Mouse (Mus musculus) stomach, embryonic 16.5 days (tissue): ENCODE data around the gene Lyst. TPM values are rescaled to one million over a fixed set of nuclear protein-coding genes. Genes with fewer than 3 reads are reported as not detected.

Source experiments
- ATAC-seq: fragments of 200-750 bp; cut with Nextera tagmentation; 2 replicates; pipeline ENCODE4 v1.8.0; 2017; ENCODE audit warnings: moderate number of reproducible peaks, moderate TSS enrichment; ENCODE audit not compliant: insufficient read depth, low FRiP score
- H3K27ac ChIP-seq: fragments of 300-500 bp; sonication (generic); 2 replicates; pipeline ENCODE4 v1.5.1; 2014; ENCODE audit warnings: low read length
- H3K27me3 ChIP-seq: fragments of 300-500 bp; sonication (generic); 2 replicates; pipeline ENCODE4 v1.6.1; 2014; ENCODE audit warnings: low read length, control low read depth, mixed read lengths; ENCODE audit not compliant: control insufficient read depth, insufficient read depth
- H3K36me3 ChIP-seq: fragments of 300-500 bp; sonication (generic); 2 replicates; pipeline ENCODE4 v1.6.1; 2014; ENCODE audit warnings: low read length; ENCODE audit not compliant: control insufficient read depth, insufficient read depth
- H3K4me1 ChIP-seq: fragments of 300-500 bp; sonication (generic); 2 replicates; pipeline ENCODE4 v1.6.1; 2014; ENCODE audit warnings: low read length, control low read depth, mixed read lengths; ENCODE audit not compliant: control insufficient read depth, insufficient read depth
- H3K4me2 ChIP-seq: fragments of 300-500 bp; sonication (generic); 2 replicates; pipeline ENCODE4 v1.6.1; 2014; ENCODE audit warnings: low read depth, low read length, mixed read lengths
- H3K4me3 ChIP-seq: fragments of 300-500 bp; sonication (generic); replicated peaks from 2 replicates; pipeline ENCODE4 v1.5.1; 2014; ENCODE audit warnings: mild to moderate bottlenecking, low read length
- H3K9ac ChIP-seq: fragments of 300-500 bp; sonication (generic); 2 replicates; pipeline ENCODE4 v1.6.1; 2014; ENCODE audit warnings: low read length
- H3K9me3 ChIP-seq: fragments of 300-500 bp; sonication (generic); replicated peaks from 2 replicates; pipeline ENCODE4 v1.6.1; 2016; ENCODE audit warnings: low read length, control low read depth; ENCODE audit not compliant: control insufficient read depth
- WGBS: fragments of 180-500 bp; shearing (Covaris S2); extraction: QIAGEN DNeasy Blood & Tissue Kit; methylation state at CpG from one replicate; pipeline ENCODE4 v1.1.7; 2014; 5-methylcytosine and 5-hydroxymethylcytosine counted together
- polyA plus RNA-seq: library from polyadenylated mRNA; unstranded; fragments of >200 nt; fragmentation: Nextera tagmentation; extraction: Ambion mirVana; gene quantifications from 2 replicates; pipeline ENCODE4 v1.2.1, GENCODE M21; 2015

Lyst gene
- polyA plus RNA-seq, 1 experiment from 2014 or later = 4.9 TPM

DNA sequence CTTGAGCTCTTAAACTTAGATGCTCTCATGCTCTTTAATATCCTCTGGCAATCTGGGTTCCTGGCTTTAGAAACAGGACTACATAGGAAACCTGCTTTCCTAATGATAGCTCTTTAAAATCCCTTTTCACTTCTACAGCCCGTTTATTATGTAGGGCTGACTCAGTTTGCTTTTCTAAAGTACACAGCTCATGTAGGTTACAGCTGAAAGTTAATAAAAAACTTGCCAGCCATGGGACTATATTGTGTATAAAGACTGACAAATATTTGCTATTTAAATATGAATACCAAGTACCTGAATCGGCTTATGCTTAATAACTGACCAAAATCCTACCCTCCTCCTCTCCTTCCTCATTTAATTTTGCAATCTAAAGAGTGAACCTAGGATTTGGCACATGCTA lies 6.7 kb upstream of the Lyst start:
- H3K27me3 ChIP-seq = no peaks in the 10 kb centered on the region
- no peaks in the 10 kb centered on the region for H3K4me1 ChIP-seq
- no peak overlapping the region for H3K4me2 ChIP-seq
- no peak overlapping the region for H3K4me3 ChIP-seq
- no peaks in the 10 kb centered on the region for H3K9me3 ChIP-seq
- H3K9ac ChIP-seq = no peak overlapping the region
- WGBS = 53% methylated on average over 2 of the region's 2 CpGs
- peak overlapping the region; percentile 39; the same call in 1 of the 2 replicates for H3K27ac ChIP-seq
- ATAC-seq = peak; percentile 80; the same call in 1 of the 2 replicates
- H3K36me3 ChIP-seq = no peaks in the 10 kb centered on the region

DNA sequence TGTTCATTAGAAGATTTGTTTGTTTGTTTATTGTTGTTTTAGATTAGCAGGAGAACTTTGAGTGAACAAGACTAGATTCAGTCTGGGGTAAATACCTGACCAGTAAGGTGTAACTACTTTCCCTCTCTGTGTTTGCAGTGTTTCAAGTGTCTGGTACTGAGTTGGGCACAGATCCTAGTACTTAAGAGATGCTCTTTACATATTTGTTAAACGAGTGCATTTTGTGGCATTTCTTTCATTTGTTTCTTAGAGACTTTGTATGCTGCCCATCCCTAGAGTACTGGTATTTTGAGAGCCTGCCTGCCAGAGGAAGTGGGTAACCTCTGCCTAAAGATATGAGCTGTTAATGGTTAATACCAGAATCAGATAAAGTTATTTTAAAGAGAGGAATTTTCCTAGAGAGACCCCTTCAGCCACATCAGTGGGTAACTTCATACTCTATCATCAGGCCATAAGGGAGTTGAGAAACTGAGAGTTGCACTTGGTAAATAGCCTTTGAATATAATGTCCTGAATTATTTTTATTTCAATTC lies 2.5 kb upstream of the Lyst start:
- no peak for ATAC-seq
- Histone ChIP-seq H3K27me3 (no peaks in the 10 kb centered on the region), H3K27ac (no peak overlapping the region), H3K4me3 (no peak overlapping the region), H3K4me2 (no peak overlapping the region), H3K9ac (no peak overlapping the region), H3K4me1 (0 out of 2 replicates have a peak, but pooled peaks cover 6% of the 10 kb centered on the region), H3K36me3 (no peaks in the 10 kb centered on the region), H3K9me3 (no peaks in the 10 kb centered on the region)
- 68% methylated on average over 1 of the region's 1 CpGs for whole genome bisulfite sequencing

DNA sequence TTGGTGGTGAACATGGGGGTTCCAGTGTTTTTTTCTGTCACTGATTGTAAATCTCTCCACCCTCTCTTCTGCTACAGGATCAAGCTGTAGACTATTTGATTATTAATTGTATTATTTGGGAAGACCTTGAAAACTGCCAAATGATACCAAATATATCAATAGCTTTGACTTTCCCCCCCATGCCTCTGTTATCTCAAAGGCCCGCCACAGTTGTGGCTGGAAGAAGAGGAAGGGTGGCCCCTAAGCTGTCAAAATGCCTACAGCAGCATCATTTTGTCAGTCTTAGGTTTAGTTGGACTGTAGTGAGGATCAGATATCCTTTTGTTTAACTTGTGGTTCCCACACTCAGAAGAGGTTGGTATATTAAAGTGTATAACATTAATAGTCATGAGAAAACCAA lies 1.7 kb upstream of the Lyst start:
- Histone ChIP-seq H3K4me2 (no peak overlapping the region), H3K4me3 (no peak overlapping the region), H3K4me1 (0 out of 2 replicates have a peak, but pooled peaks cover 6% of the 10 kb centered on the region), H3K27ac (no peak overlapping the region), H3K36me3 (no peaks in the 10 kb centered on the region), H3K9ac (no peak overlapping the region), H3K9me3 (no peaks in the 10 kb centered on the region), H3K27me3 (no peaks in the 10 kb centered on the region)
- no peak for ATAC-seq
- WGBS = 84% methylated on average over 1 of the region's 1 CpGs

DNA sequence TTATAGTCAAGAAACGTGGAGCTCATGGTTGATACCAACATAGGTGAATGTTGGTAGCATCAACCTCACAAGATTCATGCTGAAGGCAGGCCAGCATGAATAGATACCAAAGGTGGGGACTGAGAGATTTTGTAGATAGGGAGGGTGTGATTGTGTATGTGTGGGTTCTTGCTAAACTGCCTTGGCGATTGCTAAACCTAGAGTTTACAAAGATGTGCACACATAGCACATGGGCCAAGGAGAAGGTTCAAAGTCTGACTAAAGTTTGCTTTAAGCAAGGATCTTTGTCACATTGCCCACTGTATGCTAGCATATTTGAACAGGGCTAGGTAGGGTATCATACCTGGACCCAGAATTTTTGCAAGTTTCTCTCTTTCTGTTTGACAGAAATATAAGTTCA lies 1.2 kb upstream of the Lyst start:
- no peaks in the 10 kb centered on the region for H3K36me3 ChIP-seq
- 91% methylated on average over 2 of the region's 2 CpGs for WGBS
- H3K4me3 ChIP-seq = no peak overlapping the region
- H3K4me1 ChIP-seq = 0 out of 2 replicates have a peak, but pooled peaks cover 6% of the 10 kb centered on the region
- no peak for ATAC-seq
- no peak overlapping the region for H3K27ac ChIP-seq
- no peaks in the 10 kb centered on the region for H3K27me3 ChIP-seq
- H3K9me3 ChIP-seq = no peaks in the 10 kb centered on the region
- H3K9ac ChIP-seq = no peak overlapping the region
- H3K4me2 ChIP-seq = no peak overlapping the region

DNA sequence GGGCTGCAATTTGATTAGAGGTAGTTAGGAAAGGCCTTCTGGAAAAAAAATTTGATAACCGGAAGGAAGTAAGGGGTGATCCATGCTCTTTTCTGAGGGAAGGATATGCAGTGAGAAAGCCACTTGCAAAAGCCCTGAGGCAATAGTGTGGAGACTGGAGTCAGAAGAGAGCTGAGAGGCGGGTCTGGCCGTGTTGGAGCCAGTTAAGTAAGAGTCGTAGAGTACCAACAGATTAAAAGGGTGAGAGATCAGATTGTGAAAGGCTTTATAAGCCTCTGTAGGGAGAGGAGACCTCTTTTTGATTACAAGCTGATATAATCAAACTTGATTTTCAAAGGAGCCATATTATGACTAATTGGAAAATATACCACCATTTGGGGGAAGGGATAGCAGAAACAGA lies 1.7 kb downstream of the Lyst start:
- 60% methylated on average over 4 of the region's 4 CpGs for WGBS
- Histone ChIP-seq H3K4me1 (0 out of 2 replicates have a peak, but pooled peaks cover 6% of the 10 kb centered on the region), H3K27me3 (no peaks in the 10 kb centered on the region), H3K9ac (no peak overlapping the region), H3K4me2 (0 out of 2 replicates have a peak overlapping the region, but pooled peaks have one; percentile 17), H3K4me3 (no peak overlapping the region; the same call in 1 of the 2 replicates), H3K27ac (no peak overlapping the region), H3K9me3 (no peaks in the 10 kb centered on the region), H3K36me3 (no peaks in the 10 kb centered on the region)
- no peak for ATAC-seq

DNA sequence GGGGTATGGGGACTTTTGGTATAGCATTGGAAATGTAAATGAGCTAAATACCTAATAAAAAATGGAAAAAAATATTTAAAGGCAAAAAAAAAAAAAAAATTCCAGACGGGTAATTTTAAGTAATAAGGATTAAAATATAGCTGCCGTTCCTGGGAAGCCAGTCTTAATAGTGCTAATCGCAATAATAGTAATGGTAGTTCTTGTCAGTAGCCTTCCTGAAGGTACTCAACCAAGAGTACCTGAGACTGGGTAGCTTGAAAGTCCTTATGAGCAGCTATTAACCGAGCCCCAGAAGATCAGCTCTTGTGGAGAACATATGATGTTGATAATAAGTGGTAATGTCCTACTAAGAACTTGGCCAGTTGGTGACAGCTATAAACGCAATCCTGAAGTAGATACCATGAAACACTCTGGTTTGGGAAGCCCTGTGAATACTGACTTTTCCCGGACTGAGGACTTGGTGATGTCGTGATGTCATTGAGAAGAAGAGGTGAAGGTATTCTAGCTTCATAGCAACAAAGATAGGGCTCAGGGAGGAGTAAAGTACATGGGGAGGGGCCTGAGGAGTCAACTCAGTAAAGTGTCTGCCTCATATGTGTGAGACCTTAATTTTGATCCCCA lies 6.3 kb downstream of the Lyst start:
- no peak overlapping the region for H3K9ac ChIP-seq
- 92% methylated on average over 7 of the region's 7 CpGs for WGBS
- H3K4me2 ChIP-seq = no peak overlapping the region
- H3K4me3 ChIP-seq = no peak overlapping the region
- H3K27ac ChIP-seq = no peak overlapping the region
- H3K4me1 ChIP-seq = no peaks in the 10 kb centered on the region
- H3K27me3 ChIP-seq = no peaks in the 10 kb centered on the region
- H3K9me3 ChIP-seq = no peaks in the 10 kb centered on the region
- no peaks in the 10 kb centered on the region for H3K36me3 ChIP-seq
- ATAC-seq = no peak

DNA sequence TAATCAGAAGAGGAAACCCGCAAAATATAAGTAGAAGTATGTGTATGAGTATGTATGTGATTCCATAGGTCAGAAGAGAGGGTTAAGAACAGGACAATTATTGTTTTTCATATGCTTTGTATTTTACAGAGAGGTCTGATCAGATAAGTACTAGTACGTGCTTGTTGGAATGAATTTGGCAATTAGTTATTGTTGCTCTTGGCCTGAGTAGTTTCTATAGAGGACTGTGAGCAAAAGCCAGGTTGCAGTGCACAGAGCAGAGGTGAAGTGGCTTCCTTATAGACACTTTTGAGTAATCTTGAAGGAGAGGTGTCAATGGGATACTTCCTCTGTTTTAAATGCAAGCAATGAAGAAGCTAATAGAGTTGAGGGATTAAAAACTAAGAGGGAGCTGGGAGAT lies 7.7 kb downstream of the Lyst start:
- Histone ChIP-seq H3K9me3 (no peaks in the 10 kb centered on the region), H3K9ac (no peak overlapping the region), H3K27me3 (no peaks in the 10 kb centered on the region), H3K4me2 (no peak overlapping the region), H3K27ac (no peak overlapping the region), H3K4me3 (no peak overlapping the region), H3K36me3 (no peaks in the 10 kb centered on the region), H3K4me1 (no peaks in the 10 kb centered on the region)
- WGBS = 71% methylated on average over 2 of the region's 2 CpGs
- ATAC-seq = no peak

DNA sequence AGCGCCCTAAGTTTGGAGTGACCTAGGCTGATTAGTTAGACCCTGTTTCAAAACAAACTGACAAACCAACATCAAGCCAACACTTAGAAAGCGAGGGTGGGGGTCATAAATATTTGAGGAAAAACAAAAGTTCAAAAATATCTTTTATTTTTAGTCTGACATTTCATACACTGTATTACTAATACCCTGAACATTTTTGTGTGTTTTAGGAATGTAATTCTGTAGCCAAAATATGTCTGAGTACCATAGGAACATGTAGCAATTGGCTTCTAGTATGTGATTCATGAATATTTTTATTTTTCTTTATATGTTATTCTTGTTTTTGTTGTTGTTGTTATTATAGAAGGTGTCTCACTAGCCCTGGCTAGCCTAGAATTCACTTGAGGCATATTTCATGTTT lies 11.2 kb downstream of the Lyst start:
- Histone ChIP-seq H3K9ac (no peak overlapping the region), H3K27ac (no peak overlapping the region), H3K4me1 (no peaks in the 10 kb centered on the region), H3K4me2 (no peak overlapping the region), H3K9me3 (no peaks in the 10 kb centered on the region), H3K27me3 (no peaks in the 10 kb centered on the region), H3K36me3 (no peaks in the 10 kb centered on the region), H3K4me3 (no peak overlapping the region)
- ATAC-seq = no peak
- 81% methylated on average over 2 of the region's 2 CpGs for WGBS

DNA sequence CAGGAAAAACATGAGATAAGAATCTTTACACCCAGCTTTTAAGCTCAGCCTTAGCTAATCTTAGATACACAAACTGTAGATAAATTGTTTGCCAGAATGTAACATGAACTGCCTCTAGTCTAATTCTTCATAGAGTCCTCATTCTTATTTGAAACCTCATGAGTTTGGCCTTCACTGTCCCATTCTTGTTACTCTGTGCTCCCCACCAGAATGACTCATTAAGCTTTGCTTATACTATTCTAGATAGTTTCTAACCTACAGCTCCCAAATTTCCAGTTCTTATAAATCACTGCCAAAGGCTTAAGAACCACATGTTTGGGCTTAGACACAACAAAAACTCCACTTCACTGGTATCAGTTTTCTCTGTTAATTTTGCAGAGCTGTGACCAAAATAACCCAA lies 16.0 kb downstream of the Lyst start:
- Histone ChIP-seq H3K9me3 (no peaks in the 10 kb centered on the region), H3K4me1 (no peaks in the 10 kb centered on the region), H3K36me3 (no peaks in the 10 kb centered on the region), H3K4me2 (no peak overlapping the region), H3K27me3 (no peaks in the 10 kb centered on the region), H3K4me3 (no peak overlapping the region), H3K9ac (no peak overlapping the region), H3K27ac (no peak overlapping the region)
- ATAC-seq = no peak; the same call in 1 of the 2 replicates
